Mouse (Mus musculus) CH12.LX (cell line): Measurements from ENCODE around the gene Slc13a1. TPM values are rescaled to one million over a fixed set of nuclear protein-coding genes. Genes with fewer than 3 reads are reported as not detected.

ENCODE experiments used
- DNase-seq: peaks from one replicate; pipeline ENCODE4 v3.0.0-alpha.2; 2013; ENCODE audit errors: extremely low read depth
- H3K27ac ChIP-seq: 2 replicates; pipeline ENCODE4 v1.5.1; 2012; ENCODE audit warnings: low read depth, mild to moderate bottlenecking, control low read depth, moderate library complexity; ENCODE audit not compliant: insufficient read depth
- H3K27me3 ChIP-seq: replicated peaks from 2 replicates; pipeline ENCODE3; 2012; ENCODE audit warnings: inconsistent platforms
- H3K36me3 ChIP-seq, 2 experiments: replicated peaks in 1 of 2; 2 replicates each; pipeline versions ENCODE3 to v1.6.1; 2012; ENCODE audit warnings: inconsistent platforms in 1 of 2, low read length in 1 of 2, mild to moderate bottlenecking in 1 of 2, mixed read lengths in 1 of 2, moderate library complexity in 1 of 2; ENCODE audit not compliant: control insufficient read depth in 1 of 2, insufficient read depth in 1 of 2
- H3K4me1 ChIP-seq, 2 experiments: 2 replicates each; pipeline ENCODE4 v1.6.1; 2012; ENCODE audit warnings: inconsistent platforms in 1 of 2, moderate library complexity in 1 of 2; ENCODE audit not compliant: insufficient read depth in 2 of 2, control insufficient read depth in 1 of 2
- H3K4me2 ChIP-seq: 2 replicates; pipeline ENCODE4 v1.6.1; 2012; ENCODE audit warnings: low read depth, mild to moderate bottlenecking, control low read depth; ENCODE audit not compliant: poor library complexity, insufficient read depth, severe bottlenecking
- H3K4me3 ChIP-seq, 3 experiments: fragments of 150-350 bp in 1 of 3; sonication (generic) in 1 of 3; replicated peaks in 1 of 3; 2 replicates each; pipeline versions ENCODE3 to v1.5.1; 2011 to 2012; ENCODE audit warnings: low read depth in 2 of 3, low read length in 2 of 3, mild to moderate bottlenecking in 2 of 3, moderate library complexity in 2 of 3, control low read depth in 1 of 3, improper control_type of control experiment in 1 of 3, inconsistent platforms in 1 of 3, mixed read lengths in 1 of 3; ENCODE audit not compliant: poor library complexity in 1 of 3
- H3K79me2 ChIP-seq: replicated peaks from 2 replicates; pipeline ENCODE4 v1.6.1; 2012; ENCODE audit warnings: mild to moderate bottlenecking, moderate library complexity; ENCODE audit not compliant: control insufficient read depth, poor library complexity, insufficient read depth, severe bottlenecking; ENCODE audit errors: extremely low read depth
- H3K9ac ChIP-seq: 2 replicates; pipeline ENCODE4 v1.6.1; 2012; ENCODE audit warnings: low read depth, mild to moderate bottlenecking, control low read depth, moderate library complexity; ENCODE audit not compliant: insufficient read depth
- H3K9me3 ChIP-seq: replicated peaks from 2 replicates; pipeline ENCODE3; 2012; ENCODE audit warnings: low read length, inconsistent platforms, mixed read lengths
- BHLHE40 ChIP-seq: IDR thresholded peaks from 2 replicates; pipeline ENCODE4 v1.6.1; 2011; ENCODE audit warnings: mild to moderate bottlenecking, low read depth, low read length, improper control_type of control experiment
- CHD1 ChIP-seq: IDR thresholded peaks from 2 replicates; pipeline ENCODE4 v1.6.1; 2012; ENCODE audit warnings: low read depth, low read length, improper control_type of control experiment, inconsistent platforms
- CHD2 ChIP-seq: IDR thresholded peaks from 2 replicates; pipeline ENCODE4 v1.6.1; 2011; ENCODE audit warnings: low read length, improper control_type of control experiment
- CTCF ChIP-seq, 2 experiments: IDR thresholded peaks in 1 of 2; conservative IDR thresholded peaks in 1 of 2; 2 replicates each; pipeline ENCODE4 v1.5.1; 2011 to 2012; ENCODE audit warnings: low read depth in 2 of 2, low read length in 2 of 2, improper control_type of control experiment in 1 of 2, inconsistent platforms in 1 of 2, mild to moderate bottlenecking in 1 of 2, moderate library complexity in 1 of 2
- E2F4 ChIP-seq: IDR thresholded peaks from 2 replicates; pipeline ENCODE4 v1.6.1; 2011; ENCODE audit warnings: low read depth, low read length, improper control_type of control experiment; ENCODE audit not compliant: insufficient replicate concordance
- EP300 ChIP-seq: IDR thresholded peaks from 2 replicates; pipeline ENCODE4 v1.6.1; 2011; ENCODE audit warnings: low read length, improper control_type of control experiment
- ETS1 ChIP-seq: conservative IDR thresholded peaks from 2 replicates; pipeline ENCODE4 v1.6.1; 2012; ENCODE audit warnings: low read depth, mild to moderate bottlenecking, inconsistent platforms, low read length, improper control_type of control experiment, moderate library complexity
- KAT2A ChIP-seq: IDR thresholded peaks from 2 replicates; pipeline ENCODE4 v1.6.1; 2012; ENCODE audit warnings: low read length, improper control_type of control experiment, inconsistent platforms; ENCODE audit not compliant: insufficient replicate concordance
- MAFK ChIP-seq: IDR thresholded peaks from 2 replicates; pipeline ENCODE4 v1.6.1; 2011; ENCODE audit warnings: low read length, improper control_type of control experiment; ENCODE audit not compliant: insufficient replicate concordance
- MAX ChIP-seq: IDR thresholded peaks from 2 replicates; pipeline ENCODE4 v1.6.1; 2011; ENCODE audit warnings: low read length, improper control_type of control experiment
- MEF2A ChIP-seq: IDR thresholded peaks from 2 replicates; pipeline ENCODE4 v1.6.1; 2014; ENCODE audit warnings: low read depth, mild to moderate bottlenecking, inconsistent platforms, low read length, improper control_type of control experiment, borderline replicate concordance
- MYC ChIP-seq: IDR thresholded peaks from 2 replicates; pipeline ENCODE4 v1.6.1; 2011; ENCODE audit warnings: low read depth, mild to moderate bottlenecking, improper control_type of control experiment, low read length
- NELFE ChIP-seq: IDR thresholded peaks from 2 replicates; pipeline ENCODE4 v1.6.1; 2011; ENCODE audit warnings: low read depth, low read length, improper control_type of control experiment
- NRF1 ChIP-seq: IDR thresholded peaks from 2 replicates; pipeline ENCODE4 v1.6.1; 2014; ENCODE audit warnings: low read depth, mild to moderate bottlenecking, inconsistent platforms, low read length, improper control_type of control experiment, moderate library complexity
- PAX5 ChIP-seq: IDR thresholded peaks from 2 replicates; pipeline ENCODE4 v1.6.1; 2012; ENCODE audit warnings: low read length, inconsistent platforms, mixed read lengths
- SIN3A ChIP-seq: IDR thresholded peaks from 2 replicates; pipeline ENCODE4 v1.6.1; 2012; ENCODE audit warnings: low read length, improper control_type of control experiment, inconsistent platforms
- TCF12 ChIP-seq: IDR thresholded peaks from 2 replicates; pipeline ENCODE4 v1.6.1; 2014; ENCODE audit warnings: low read depth, mild to moderate bottlenecking, inconsistent platforms, low read length, improper control_type of control experiment
- USF1 ChIP-seq: IDR thresholded peaks from 2 replicates; pipeline ENCODE4 v1.6.1; 2014; ENCODE audit warnings: low read depth, mild to moderate bottlenecking, inconsistent platforms, low read length, improper control_type of control experiment
- ZC3H11A ChIP-seq: IDR thresholded peaks from 2 replicates; pipeline ENCODE4 v1.6.1; 2012; ENCODE audit warnings: low read depth, mild to moderate bottlenecking, inconsistent platforms, low read length, improper control_type of control experiment
- ZKSCAN1 ChIP-seq: IDR thresholded peaks from 2 replicates; pipeline ENCODE4 v1.6.1; 2012; ENCODE audit warnings: low read depth, inconsistent platforms, low read length, improper control_type of control experiment, borderline replicate concordance
- ZNF384 ChIP-seq: IDR thresholded peaks from 2 replicates; pipeline ENCODE4 v1.6.1; 2012; ENCODE audit warnings: low read depth, low read length, improper control_type of control experiment, inconsistent platforms
- dilution Hi-C: fragments of 300-500 bp; cut with MboI; formaldehyde crosslinking; loops from 2 replicates; pipeline ENCODE4 v1.14.3; 2020; ENCODE audit warnings: low sequenced_read_pairs; ENCODE audit not compliant: extremely low pct_unique_long_range_greater_than_20kb, extremely low pct_ligation_motif_present
- in situ Hi-C: fragments of 300-500 bp; cut with MboI; formaldehyde crosslinking; loops from 3 replicates; pipeline ENCODE4 v1.14.3; 2019; ENCODE audit warnings: low sequenced_read_pairs, low pct_ligation_motif_present, low pct_unique_long_range_greater_than_20kb, mixed read lengths
- polyA plus RNA-seq: library from polyadenylated mRNA; unstranded; fragments of >175 nt; gene quantifications from 2 replicates; pipeline ENCODE4 v1.2.1, GENCODE M21; 2012; ENCODE audit warnings: low read depth; ENCODE audit not compliant: insufficient read length
- total RNA-seq, 2 experiments: library from RNA; depleted of rRNA; stranded (reverse); fragments of 300-350 nt in 1 of 2; fragments of >200 nt in 1 of 2; gene quantifications; 2 replicates each; pipeline ENCODE4 v1.2.3; 2012 to 2014

Slc13a1 gene
- total and polyA plus RNA-seq, 3 experiments = not detected

- Histone ChIP-seq H3K9ac (no peak overlapping the region), H3K27ac (no peak overlapping the region), H3K9me3 (no peaks in the 10 kb centered on the region), H3K4me3 (no peak overlapping the region), H3K4me2 (no peak overlapping the region), H3K36me3 (no peaks in the 10 kb centered on the region), H3K27me3 (no peaks in the 10 kb centered on the region), H3K79me2 (no peaks in the 10 kb centered on the region), H3K4me1 (peaks cover 0 to 10% of the 10 kb centered on the region in 2 experiments; a peak in 2 of 4 replicates)
- in situ Hi-C loops (no loop called here), dilution Hi-C loops (no loop called here)
- no peak for DNase-seq
- TF ChIP-seq CTCF (conservative IDR thresholded peaks at IDR 0.05 in 1 of 2, IDR thresholded peaks at IDR 0.05 in 1 of 2; ENCODE audit: low read depth in 2 of 2, low read length in 2 of 2) (no peak), NRF1 (no peak), NELFE (no peak), BHLHE40 (no peak), MAFK (no peak), ETS1 (no peak), ZKSCAN1 (no peak), TCF12 (no peak), EP300 (no peak)
Observed at GRCm38 (mm10) chr6:24101281-24101680, 66.6 kb downstream of the Slc13a1 start.

GRCm38 (mm10) chr6:24100705-24101104 is 67.2 kb downstream of the Slc13a1 start:
- no peak for DNase-seq
- no peak for TF ChIP-seq MAFK
- no peak for TF ChIP-seq ZNF384
- TF ChIP-seq E2F4 = no peak
- no peak for TF ChIP-seq MAX
- no peak for TF ChIP-seq MYC
- TF ChIP-seq USF1 = no peak
- no peak for TF ChIP-seq PAX5
- TF ChIP-seq NELFE = no peak
- TF ChIP-seq MEF2A = no peak
- no peak for TF ChIP-seq CHD1
- TF ChIP-seq SIN3A = no peak
- TF ChIP-seq BHLHE40 = no peak
- no peak for TF ChIP-seq KAT2A
- no peak for TF ChIP-seq ZC3H11A
- TF ChIP-seq CHD2 = no peak
- Histone ChIP-seq H3K36me3 (no peaks in the 10 kb centered on the region), H3K4me1 (peaks cover 0 to 10% of the 10 kb centered on the region in 2 experiments; a peak in 2 of 4 replicates), H3K9ac (no peak overlapping the region), H3K4me3 (no peak overlapping the region), H3K9me3 (no peaks in the 10 kb centered on the region), H3K4me2 (no peak overlapping the region), H3K27me3 (no peaks in the 10 kb centered on the region), H3K27ac (no peak overlapping the region), H3K79me2 (no peaks in the 10 kb centered on the region)
- in situ Hi-C loops (no loop called here), dilution Hi-C loops (no loop called here)
